Mouse (Mus musculus) small intestine, adult 2 months (tissue): Measurements from ENCODE around the gene Tnrc6a.

Experiments
- CTCF ChIP-seq: fragments of 200-500 bp; IDR thresholded peaks from 2 replicates; pipeline ENCODE4 v1.5.1; 2012; ENCODE audit warnings: low read depth, mild to moderate bottlenecking, control low read depth, inconsistent platforms, low read length, moderate library complexity, mixed read lengths; ENCODE audit not compliant: insufficient replicate concordance, insufficient read length; ENCODE audit errors: extremely low read depth
- POLR2A ChIP-seq: fragments of 200-500 bp; IDR thresholded peaks from 2 replicates; pipeline ENCODE4 v1.6.1; 2012; ENCODE audit warnings: low read depth, mild to moderate bottlenecking, control low read depth, inconsistent platforms, low read length, moderate library complexity

DNA sequence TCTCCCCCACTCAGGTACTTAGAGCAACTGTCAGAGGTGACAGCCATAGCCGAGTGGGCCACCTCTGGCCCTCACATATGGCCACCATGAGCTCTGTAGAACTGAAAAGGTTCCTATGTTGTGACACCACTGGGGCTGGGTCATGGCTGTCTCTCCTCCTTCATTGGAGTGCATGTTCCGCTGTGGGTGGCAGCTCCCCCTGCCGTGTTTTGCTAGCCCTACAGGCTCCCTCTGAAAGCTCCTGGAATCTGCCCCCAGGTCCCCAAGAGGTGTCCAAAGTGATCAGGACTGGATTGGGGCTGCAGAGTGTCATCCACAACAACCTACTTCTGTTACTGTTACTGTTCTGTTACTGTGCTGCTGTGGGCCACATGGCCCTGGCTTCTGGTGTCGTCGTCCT, 88.6 kb downstream of the Tnrc6a start:
- TF ChIP-seq CTCF (no peak), POLR2A (no peak)
